Mouse (Mus musculus) left cerebral cortex, postnatal 25 days (tissue): ENCODE measurements around the gene Fer1l5. TPM values are rescaled to one million over a fixed set of nuclear protein-coding genes. Genes with fewer than 3 reads are reported as not detected.

Source experiments
- DNase-seq, 2 experiments: peaks; one replicate each; pipeline ENCODE4 v3.0.0; 2022; ENCODE audit warnings: low spot score in 2 of 2, mixed read lengths in 1 of 2
- intact Hi-C: fragments of 180-260 bp; cut with DNase I; formaldehyde crosslinking; loops from one replicate; pipeline ENCODE4 v1.15.1; 2025
- microRNA-seq, 2 experiments: library from miRNA; unstranded; fragments of <30 nt; microRNA quantifications; one replicate each; pipeline ENCODE4 v1.2.0; 2022
- total RNA-seq, 2 experiments: library from RNA; stranded (reverse); gene quantifications; 2 replicates each; pipeline ENCODE4 v1.2.3; 2021

Fer1l5 gene
- total RNA-seq, 2 experiments from 2014 or later: not detected

- intact Hi-C loops: loop anchor here (2.0 kb wide), 2 partner anchors 25 to 101 kb away; partner anchors contain the start of genes Kansl3 and Lman2l
- no peak for DNase-seq
Measured at GRCm38 (mm10) chr1:36469811-36470444, 97.8 kb downstream of the Fer1l5 start.

- DNase-seq: peak; percentile 85 to 91
- intact Hi-C loops: loop anchor here (2.0 kb wide), 2 partner anchors 27 to 103 kb away; partner anchors contain the start of genes Kansl3 and Lman2l
Measured at GRCm38 (mm10) chr1:36471181-36472105, 99.4 kb downstream of the Fer1l5 start, which contains the start of gene Cnnm4. TSS of gene Cnnm4 (plus strand) at chr1:36471620.

Small RNA genes within 50 kb of the gene (microRNA-seq; reads per million reads assigned to microRNA genes)
- 0.34 to 0.74 reads per million in 2 experiments for gene Mir6898

Other genes starting within 250 kb of the Fer1l5 start
- gene Uggt1, start 127.6 kb upstream of the Fer1l5 start, total RNA-seq: 10 to 100 TPM; 48.7 to 51.7 TPM
- gene Neurl3, start 97.6 kb upstream of the Fer1l5 start, total RNA-seq: under 1 TPM in 1 of 2 experiments, not detected in 1; 0.71 TPM
- 10 to 100 TPM; 14.9 to 16.4 TPM for gene Arid5a, start 64.6 kb upstream of the Fer1l5 start, total RNA-seq
- gene Kansl3, start 3.1 kb upstream of the Fer1l5 start, total RNA-seq: 10 to 100 TPM; 60.9 to 62.9 TPM
- gene Lman2l, start 73.0 kb downstream of the Fer1l5 start, total RNA-seq: 10 to 100 TPM; 41.3 to 46.5 TPM
- gene Cnnm4, start 99.3 kb downstream of the Fer1l5 start, total RNA-seq: 10 to 100 TPM; 13.0 to 13.8 TPM
- gene Cnnm3, start 139.6 kb downstream of the Fer1l5 start, total RNA-seq: 10 to 100 TPM; 32.1 to 32.7 TPM
- gene Ankrd23, start 164.6 kb downstream of the Fer1l5 start, total RNA-seq: 1 to 10 TPM; 6.1 to 6.3 TPM
- gene Gm42417, start 167.1 kb downstream of the Fer1l5 start, total RNA-seq: not detected
- 10 to 100 TPM; 11.1 to 13.0 TPM for gene Ankrd39, start 175.2 kb downstream of the Fer1l5 start, total RNA-seq
- gene Sema4c, start 186.1 kb downstream of the Fer1l5 start, total RNA-seq: 10 to 100 TPM; 16.0 to 16.9 TPM